Mouse (Mus musculus): Measurements from ENCODE around the gene Glcci1.

- no peak for TF ChIP-seq POLR2A (IDR thresholded peaks at IDR 0.05; ENCODE audit: borderline replicate concordance, insufficient read depth, low read length)
- TF ChIP-seq CTCF (IDR thresholded peaks at IDR 0.05; ENCODE audit: borderline replicate concordance, insufficient read depth, low read depth, low read length): no peak
These were observed 108.0 kb downstream of the Glcci1 start for GRCm38 (mm10) chr6:8617369-8617768.
